Mouse (Mus musculus): ENCODE measurements at regions not wholly inside any gene's neighbourhood (a gene's known extent, or its start where the extent isn't known, plus 50 kb on each side); places are given as distances from the start of the nearest gene placed in this dataset.
A peak's percentile ranks its signal among the peaks of the same experiment; 100 is the strongest.

DNA sequence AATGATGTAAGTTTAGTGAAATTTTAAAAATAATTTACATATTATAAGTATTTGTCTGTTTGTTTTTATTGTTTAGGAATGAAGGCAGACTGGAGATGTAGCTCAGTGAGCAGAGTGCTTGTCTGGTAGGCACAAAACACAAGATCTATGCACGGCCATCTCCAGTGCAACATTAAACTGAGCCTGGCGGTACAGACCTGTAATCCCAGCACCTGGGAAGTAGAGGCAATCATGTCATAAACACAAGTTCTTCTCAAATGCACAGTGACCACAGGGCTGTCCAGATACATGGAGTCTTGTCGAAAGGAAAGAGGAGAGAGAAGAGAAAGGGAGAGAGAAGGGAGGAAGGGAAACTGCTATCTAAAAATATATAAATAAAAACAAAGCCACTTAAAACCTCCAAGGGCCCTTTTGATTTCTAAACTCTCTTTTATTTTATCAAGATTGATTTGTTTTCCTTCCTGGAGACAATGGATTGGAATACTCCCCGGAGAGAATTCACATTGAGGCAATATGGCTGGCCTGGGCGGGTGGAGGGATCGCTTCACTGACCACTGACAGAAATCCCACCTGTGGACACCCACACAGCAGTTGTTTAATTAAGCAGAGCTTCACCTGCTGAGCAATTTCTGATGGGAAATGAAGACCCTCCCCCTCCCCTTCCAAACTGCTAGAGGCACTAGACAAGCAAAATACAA, 215.6 kb upstream of the Tll1 start:
- no peak for DNase-seq (ENCODE audit: extremely low spot score)

DNA sequence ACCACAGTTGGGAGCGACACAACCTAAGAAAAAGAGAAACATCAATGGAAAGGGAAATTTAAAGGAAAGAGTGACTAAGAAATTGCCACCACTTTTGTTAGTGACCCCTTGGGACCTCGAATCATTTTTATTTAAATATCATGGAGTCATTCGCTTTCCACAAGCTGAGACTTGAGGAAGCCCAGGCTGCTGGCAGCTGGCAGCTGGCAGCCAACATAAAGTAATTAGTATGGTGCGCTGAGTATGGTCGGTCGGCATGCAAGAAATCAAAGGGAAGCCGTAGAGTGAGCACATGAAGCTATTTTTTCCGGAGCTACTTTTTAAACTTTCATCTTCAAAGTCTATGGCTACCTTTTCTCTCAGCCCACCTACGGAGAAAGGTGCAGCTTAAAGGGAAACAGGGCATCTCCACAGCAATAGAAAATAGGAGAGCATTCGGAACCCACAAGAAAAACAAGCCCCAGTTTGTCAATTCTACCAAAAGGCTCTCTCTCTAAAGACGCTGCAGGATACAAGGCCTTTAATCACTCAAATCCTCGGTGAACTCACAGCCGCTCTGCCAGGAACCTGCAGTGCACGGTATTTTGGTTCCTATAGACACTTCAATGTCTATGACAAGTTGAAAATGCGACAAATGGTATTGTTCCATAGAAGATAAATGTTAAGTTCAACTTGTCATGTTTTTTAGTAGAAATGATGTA, 206.6 kb upstream of the Tll1 start:
- DNase-seq (ENCODE audit: extremely low spot score), result no peak

DNA sequence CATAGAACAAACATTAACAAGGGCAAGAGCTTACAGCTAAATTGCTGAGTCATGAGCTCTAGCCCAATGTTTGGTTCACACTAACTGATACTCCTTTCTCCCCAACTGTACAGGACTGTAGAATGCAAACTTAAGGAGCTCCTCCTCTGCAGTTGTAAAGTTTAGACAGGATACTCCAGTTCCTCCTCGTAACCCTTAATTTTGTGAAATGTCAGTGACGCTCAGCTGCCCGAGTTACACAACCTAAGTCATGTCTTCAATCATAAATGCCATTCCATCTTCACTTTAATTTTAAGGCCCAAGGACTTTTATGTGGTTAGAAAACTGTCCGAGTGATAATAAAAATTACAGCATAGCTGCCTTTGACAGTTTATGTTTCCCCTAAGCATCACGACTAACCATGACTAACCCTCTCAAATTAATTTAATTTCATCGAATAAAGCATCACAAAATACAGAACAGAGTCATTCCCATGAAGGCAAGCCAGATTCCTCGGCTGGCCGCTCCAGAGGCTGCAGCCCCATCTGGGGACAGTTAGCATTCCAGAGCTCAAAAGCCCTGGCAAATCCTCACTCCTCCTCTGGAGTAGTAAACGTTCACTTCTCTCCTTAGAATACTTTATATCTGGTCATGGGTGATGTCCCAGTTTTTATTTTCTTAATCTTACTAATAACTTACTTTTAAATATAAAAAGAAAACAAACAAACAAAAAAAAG, 200.9 kb upstream of the Tll1 start:
- no peak for DNase-seq (ENCODE audit: extremely low spot score)

DNA sequence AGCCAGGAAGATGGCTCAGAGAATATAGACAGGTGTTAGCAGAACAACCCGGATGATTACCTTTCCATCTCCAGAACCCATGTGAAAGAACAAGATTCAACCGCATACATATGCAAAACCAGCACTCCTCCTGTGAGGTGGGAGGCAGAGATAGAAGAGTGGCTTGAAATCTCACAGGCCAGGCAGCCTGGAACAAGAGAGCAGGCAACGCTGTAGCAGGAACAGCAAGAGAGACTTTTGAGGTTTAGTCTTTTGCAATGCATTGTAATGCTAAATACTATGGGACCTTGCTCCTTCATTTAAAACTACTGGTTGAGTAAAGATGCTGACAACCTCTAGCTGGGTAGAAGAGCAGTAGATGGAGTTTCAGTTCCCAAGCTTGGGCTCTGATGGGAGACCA, 193.5 kb upstream of the Tll1 start:
- no peak for DNase-seq (ENCODE audit: extremely low spot score)

DNA sequence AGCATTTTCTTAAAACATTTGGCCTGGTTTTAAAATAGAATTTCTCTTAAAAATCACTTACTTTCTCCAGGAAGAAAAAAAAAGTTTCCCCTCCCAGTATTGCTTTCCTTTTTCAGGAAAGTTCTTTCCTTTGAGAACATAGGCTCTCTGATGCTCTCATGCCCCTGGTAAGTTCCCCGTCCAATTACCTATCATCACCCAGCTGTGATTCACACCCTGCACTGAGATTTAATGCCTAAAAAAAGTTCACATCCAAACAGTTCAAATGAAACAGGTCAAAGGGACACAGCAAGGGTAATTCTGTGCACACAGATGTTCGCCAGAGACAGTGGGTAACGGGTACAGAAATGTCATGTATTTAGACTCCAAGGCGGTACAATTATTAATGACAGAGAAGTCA, 191.8 kb upstream of the Tll1 start:
- DNase-seq (ENCODE audit: extremely low spot score), result no peak

DNA sequence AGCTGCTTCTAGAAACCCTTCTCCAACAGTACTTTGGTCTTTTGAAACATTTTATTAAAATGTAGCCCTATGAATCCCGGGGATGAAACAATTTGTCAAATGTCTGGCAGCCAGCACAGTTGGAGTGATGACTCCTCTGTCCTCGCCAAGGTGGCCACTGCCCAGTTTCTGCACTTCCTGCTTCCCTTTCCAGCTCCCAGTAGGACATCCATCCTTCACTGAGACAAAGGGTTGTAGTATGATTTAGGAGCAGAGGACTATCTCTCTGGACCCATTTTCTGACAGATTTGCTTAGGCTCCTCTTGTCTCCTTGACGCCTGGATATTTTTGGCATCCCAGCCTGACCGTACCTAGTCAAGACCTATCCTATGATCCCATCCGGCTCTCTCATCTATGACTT, 189.7 kb upstream of the Tll1 start:
- no peak for DNase-seq (ENCODE audit: extremely low spot score)

DNA sequence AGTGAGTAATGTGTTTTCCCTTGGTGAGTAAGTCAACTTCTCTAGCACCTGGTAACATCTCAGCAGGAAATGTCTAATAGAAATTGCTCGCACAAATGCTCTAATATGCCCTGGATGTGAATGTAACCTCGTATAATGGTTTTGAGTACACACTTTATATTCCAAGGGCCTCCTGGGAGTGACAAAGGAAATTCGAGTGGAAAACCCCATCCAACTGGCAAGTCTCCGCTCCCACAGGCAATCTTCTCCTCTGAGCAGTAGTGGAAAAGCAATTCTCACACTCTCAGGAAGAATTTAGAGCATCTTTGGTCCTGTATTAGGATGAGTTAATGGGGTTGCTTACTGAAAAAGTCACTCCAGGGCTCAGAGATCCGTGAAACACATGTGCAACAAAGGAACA, 183.4 kb upstream of the Tll1 start:
- no peak for DNase-seq (ENCODE audit: extremely low spot score)

DNA sequence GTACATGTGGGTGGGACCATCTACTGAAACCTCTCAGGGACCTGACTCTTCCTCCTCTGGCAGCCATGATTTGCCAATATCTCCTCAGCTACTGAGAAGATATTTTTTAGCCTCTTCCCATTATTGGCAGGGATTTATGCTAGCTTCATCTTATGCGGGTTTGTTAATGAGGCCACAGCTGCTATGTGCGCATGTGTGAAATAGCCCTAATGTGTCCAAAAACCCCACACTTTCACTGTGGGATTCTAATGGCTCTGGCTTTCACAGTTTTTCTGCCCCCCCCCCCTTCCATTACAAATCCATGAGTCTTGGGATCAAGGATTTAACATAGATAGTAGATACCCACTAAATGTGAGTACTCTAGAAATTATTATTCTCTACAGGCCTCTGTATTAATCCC, 182.2 kb upstream of the Tll1 start:
- DNase-seq (ENCODE audit: extremely low spot score), result no peak

DNA sequence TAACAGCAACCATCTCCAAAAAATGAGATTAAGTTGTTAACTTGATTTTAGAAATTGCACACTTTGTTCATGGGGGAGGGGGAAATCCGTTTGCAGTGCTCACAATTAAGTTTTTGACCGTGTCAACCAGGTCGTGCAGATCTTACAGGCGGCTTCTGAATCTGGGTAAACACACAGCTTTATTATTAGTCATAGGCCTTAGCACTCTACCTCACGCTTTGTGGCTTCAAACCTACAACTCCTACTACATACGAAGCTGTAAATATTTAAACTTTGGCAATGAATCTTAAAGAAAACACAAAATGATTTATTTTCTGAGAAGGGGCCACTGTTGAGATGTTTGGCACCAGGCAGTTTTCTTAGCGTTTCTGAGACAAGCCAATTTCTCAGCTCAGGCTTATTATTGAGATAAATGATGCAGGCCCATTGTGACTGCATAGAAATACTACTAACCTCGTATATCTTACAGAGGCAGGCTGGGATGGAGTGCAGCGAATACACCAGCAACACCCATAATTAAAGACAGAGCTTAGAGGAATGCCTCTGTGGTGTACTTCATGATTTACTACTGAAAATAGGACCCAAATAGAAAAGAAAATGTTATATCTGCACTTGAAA, 173.8 kb upstream of the Tll1 start:
- no peak for DNase-seq (ENCODE audit: extremely low spot score)

DNA sequence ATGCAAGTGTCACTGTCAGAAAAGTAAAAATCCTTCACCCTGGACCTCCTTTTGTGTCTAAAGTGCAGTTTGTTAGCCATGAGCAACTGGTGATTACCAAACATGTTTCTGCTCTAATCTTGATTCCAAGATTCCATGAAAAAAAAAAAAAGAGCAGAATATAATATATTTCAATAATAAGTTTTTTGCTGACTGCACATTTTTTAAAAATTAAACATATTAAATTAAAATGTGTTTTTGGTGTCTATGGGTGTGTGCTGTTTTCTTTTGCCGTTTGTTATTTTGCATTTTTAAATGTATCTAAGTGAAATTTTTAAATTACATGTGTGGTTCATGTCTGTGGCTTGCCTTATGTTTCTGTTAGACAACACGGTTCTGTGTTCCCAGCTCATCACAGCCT, 171.8 kb upstream of the Tll1 start:
- no peak for DNase-seq (ENCODE audit: extremely low spot score)

DNA sequence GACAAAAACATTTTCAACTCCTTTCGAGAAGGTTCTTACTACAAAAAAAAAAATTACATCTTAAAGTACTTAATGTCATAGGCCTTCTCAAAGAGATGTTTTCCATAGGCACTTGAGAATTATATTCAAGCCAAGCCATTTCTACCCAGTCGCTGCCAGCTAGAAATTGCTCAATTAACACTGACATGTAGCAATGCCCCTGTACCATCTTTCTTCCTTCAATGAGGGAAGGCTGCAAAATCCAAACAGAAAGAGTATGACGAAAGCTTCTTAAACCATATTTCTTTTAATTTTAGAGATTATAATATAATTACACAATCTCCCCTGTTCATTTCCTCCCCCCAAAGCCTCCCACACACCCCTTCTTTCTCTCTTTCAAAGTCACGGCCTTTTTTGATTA, 169.4 kb upstream of the Tll1 start:
- DNase-seq (ENCODE audit: extremely low spot score), result no peak

DNA sequence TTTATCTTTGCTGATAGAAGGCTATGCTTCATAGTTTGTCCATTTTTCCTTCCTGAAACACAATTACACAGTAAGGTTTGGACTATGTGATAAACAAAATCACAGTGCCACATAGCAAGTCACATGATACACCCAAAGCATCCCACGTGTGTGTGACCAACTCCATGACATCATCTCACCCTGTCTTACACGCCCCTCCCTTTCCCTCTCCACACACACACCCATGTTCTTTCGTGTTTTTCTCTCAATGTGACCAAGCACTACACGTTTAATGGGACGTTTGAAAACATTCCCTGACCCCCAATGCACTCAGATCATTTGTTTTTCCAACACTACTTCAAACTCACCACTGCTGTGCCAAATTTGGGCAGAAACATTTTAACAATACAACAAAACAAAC, 168.9 kb upstream of the Tll1 start:
- DNase-seq (ENCODE audit: extremely low spot score), result no peak

DNA sequence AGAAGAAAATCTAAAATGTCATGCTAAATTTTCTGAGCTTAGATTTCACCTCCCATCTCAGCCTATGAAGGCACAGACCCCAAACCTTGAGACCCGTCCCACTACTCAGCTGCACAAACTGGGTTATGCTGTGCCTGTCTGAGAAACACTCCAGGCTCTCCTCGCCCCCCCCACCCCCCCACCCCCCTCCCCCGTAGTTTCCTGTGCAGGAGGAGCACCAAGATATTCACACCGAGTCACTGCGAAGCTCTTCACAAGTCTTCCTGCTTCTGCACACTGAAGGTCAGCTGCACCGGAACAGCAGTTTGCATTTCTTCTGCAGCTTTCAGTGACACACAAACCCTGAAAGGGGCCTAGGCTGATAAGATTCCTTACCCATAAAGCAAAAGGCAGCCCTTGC, 163.9 kb upstream of the Tll1 start:
- DNase-seq (ENCODE audit: extremely low spot score), result peak; percentile 15

DNA sequence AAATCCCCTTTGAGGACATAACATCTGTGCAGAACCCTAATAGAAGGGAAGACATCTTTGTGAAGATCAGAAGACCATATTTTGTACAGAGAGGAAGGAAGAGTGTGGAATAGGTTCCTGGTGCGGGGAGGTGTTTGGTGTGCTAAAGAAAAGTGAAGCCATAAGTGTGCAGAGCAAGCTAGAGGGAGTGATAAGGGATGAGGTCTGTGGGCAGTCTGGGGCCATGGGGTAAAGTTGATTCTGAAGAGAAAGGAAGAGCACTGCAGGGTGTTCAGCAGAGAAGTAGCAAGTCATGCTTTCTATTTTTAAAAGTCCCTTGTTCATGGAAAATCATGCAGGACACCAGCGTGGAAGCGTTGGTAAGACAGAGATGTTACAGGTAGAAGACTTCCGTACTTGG, 161.8 kb upstream of the Tll1 start:
- no peak for DNase-seq (ENCODE audit: extremely low spot score)

DNA sequence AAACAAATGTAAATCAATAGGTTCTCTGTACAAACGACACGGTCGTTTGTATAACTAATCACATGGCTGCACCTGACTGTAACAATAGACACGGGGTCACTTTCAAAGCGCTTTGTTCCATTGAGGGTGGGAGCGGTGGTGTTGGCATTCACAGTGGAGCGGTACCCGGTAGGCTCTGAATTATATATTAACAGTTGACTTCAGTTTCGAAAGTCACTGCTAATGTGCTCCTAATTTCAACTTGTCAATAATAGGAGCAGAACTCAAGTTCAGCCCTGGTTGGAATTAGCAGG, 160.8 kb upstream of the Tll1 start:
- no peak for DNase-seq (ENCODE audit: extremely low spot score)

DNA sequence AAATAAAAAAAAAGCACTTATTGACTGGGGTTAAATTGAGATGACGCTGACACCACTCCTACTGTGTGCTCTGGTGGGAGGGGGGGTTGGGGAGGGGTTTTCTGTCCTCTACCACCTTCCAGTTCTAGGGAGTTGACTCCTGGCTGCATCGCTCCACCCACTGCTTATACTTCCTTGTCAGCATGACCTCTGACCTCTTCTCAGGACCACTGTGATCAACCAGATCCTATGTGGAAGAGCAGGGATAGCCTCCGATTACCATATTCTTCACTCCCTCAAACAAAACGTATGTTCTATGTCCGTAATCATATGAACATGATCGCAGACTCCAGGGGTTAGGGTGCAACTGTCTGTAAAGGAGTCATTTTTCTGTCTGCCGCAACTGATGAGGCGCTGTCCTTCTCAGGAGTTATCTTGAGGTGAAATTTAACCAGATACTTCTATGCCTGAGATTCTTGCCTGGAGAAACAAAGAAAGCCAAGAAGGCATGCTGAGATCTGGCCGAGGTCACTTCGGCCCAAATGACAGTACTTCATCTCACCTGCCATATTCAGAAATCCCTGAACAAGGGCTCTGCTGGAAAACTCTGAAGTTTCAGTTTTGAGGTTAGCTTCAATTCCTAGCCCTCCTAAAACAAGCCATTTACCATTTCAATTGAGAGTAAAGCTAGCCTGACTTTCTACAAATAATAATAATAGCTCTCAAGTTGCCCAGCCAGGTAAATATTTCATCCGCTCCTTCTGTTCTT, 160.3 kb upstream of the Tll1 start:
- DNase-seq (ENCODE audit: extremely low spot score), result no peak

DNA sequence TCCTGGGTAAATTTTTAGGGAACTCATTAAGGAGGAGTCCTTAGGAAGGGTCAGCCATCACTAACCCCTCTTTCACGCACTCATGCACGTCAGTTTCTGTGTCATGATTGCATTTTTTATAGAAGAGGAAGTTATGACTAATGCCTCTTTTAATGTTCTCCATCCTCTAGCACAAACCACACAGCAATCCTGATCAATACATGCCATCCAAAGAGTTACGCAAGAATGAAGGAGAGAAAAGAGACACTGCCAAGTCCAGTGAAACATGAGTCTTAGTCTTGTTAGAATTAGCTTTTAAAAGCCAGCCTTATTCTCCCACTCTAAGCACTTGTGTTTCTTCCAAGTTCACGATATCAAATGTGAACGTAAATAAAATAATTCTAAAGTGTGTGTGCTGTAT, 151.0 kb upstream of the Tll1 start:
- DNase-seq (ENCODE audit: extremely low spot score), result no peak

DNA sequence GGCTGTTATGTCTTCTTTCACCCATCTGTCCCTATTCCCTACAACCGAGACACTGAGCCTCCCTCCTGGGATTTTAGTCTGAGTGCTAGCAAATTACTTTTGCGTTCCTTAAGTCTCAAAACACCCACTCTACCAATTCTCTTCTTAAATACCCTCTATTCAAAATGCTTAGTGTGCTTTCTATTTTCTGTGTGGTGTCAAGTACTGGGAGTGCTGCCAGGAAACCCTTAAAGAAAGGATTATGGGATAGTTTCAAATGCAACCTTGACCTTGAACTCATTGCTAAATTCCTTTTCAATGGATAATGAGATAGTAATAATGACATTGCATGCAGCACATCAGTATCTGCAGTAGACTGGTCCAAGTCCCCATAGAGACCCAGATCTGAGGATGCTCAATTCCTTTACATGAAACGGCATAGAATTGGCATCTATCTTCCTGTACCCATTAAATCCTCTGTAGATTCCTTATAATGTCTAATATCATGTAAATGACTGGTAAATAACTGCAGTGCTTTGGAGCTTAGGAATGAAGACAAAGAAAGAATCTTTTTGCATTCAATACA, 142.1 kb upstream of the Tll1 start:
- DNase-seq (ENCODE audit: extremely low spot score), result no peak

DNA sequence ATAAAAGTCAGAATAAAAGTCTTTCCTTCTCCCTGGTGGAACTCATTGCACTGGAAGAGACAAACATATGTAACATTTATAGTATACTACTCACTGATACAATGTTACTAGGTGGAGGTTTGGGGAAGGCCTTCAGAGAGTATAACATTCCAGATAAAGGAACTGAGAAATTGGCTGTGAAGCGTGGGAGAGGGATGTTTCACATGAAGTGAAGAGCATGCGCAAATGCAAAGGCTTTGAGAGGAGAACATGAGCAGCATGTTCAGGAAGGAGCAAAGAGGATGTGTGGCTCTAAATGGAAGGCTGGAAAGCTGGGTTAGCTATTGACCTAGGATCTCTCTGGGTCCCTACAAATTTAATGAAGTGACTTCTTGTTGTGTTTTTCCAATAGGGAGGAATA, 141.4 kb upstream of the Tll1 start:
- no peak for DNase-seq (ENCODE audit: extremely low spot score)

DNA sequence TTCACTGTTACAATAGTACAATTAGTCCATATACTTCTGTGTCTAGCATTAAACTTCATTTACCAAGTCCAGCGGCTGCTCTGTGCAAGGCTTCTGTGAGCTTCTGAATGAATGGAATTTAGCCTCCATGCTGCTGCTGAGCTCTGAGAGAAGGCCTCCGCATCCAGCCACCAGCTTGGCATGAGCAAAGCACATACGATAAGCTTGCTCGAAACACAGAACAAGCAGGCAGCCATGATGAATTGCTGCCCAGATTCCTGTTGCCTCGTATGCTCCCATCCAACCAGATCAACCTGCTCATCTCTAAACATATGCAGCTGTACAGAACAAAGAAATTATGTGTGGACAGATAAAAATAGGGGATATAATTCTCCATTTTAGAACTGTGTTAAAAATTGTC, 140.4 kb upstream of the Tll1 start:
- no peak for DNase-seq (ENCODE audit: extremely low spot score)

DNA sequence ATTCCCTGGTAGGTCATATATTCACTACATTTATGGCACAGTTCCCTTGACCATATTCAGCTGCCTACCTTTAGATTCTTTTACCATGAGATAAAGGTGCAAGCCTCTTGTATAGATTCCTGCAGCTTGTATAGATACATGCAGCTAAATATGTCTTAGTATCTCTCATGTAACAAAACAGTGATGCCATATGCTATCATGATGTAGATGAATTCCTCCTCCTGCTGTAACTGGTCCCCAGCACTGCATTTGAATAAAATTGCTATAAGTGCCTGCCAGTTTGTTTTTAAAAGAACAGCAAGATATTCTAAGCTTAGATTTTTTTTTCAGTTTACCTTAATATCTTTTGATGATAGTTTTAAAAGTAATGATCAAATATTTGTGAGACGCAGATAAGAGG, 138.9 kb upstream of the Tll1 start:
- DNase-seq (ENCODE audit: extremely low spot score), result no peak

DNA sequence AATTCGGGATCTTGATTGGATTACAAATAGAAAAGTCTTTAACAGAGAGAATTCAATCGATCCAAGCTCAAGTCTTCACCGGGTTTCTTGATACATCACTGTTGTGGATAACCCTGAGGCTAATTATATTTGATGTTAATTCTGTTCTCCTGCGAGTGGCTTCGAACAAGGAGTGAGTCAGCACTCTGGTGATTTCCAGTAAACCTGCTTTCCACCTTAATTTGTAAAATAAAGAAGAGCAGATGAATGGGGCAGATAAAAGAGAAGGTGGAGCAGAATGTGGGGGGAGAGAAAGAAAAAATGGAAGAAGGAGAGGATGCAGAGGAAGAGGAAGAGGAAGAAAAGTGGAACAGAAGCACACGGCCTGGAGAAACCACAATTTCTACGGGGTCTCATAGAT, 137.5 kb upstream of the Tll1 start:
- no peak for DNase-seq (ENCODE audit: extremely low spot score)

Data from embryo, embryonic 9.5 days (tissue).